Mouse (Mus musculus): ENCODE measurements around the gene Olfr203. TPM values are rescaled to one million over a fixed set of nuclear protein-coding genes. Genes with fewer than 3 reads are reported as not detected.
"Not testable (repeated sequence)": the region's sequence is repeated elsewhere in the genome, so short reads cannot be mapped to it uniquely, and the experiment has no call there.

Olfr203 gene
- total RNA-seq (2021) = not detected

- intact Hi-C loops (cut with DNase I) = no loop called here
- DNase-seq (ENCODE audit: low spot score) = no peak
Observed at GRCm38 (mm10) chr16:59298581-59298980, at the start of gene Olfr203. TSS of gene Olfr203 (plus strand) at chr16:59298881.

- intact Hi-C loops (cut with DNase I) = no loop called here
Observed at GRCm38 (mm10) chr16:59249684-59250083, 49.0 kb upstream of the Olfr203 start.

GRCm38 (mm10) chr16:59269097-59269496 lies 29.6 kb upstream of the Olfr203 start:
- intact Hi-C loops (cut with DNase I); DNase-seq (ENCODE audit: low spot score): not testable (repeated sequence)

More at GRCm38 (mm10) chr16:59249684-59250083, 49.0 kb upstream of the Olfr203 start:
- DNase-seq (ENCODE audit: low spot score) = no peak

- intact Hi-C loops (cut with DNase I) = not testable (repeated sequence)
Observed at GRCm38 (mm10) chr16:59272532-59272931, 26.1 kb upstream of the Olfr203 start, which contains the start of gene Olfr201. TSS of gene Olfr201 (minus strand) at chr16:59272632.

DNA sequence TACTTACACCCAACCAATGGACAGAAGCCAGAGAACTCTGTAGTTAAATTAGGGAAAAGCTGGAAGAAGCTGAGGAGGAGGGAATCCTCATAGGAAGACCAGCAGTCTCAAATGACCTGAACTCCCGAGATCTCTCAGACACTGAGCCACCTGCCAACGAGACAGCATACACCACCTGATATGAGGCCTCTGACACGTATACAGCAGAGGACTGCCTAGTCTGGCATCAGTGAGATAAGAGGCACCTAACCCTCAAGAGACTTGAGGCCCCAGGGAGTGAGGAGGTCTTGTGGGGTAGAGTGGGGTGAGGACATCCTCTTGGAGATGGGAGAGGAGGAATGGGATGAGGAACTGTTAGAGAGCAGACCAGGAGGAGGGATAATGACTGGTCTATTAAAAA lies 18.1 kb upstream of the Olfr203 start:
- intact Hi-C loops (cut with DNase I) = no loop called here
- no peak for DNase-seq (ENCODE audit: low spot score)

More at GRCm38 (mm10) chr16:59272532-59272931, 26.1 kb upstream of the Olfr203 start, which contains the start of gene Olfr201:
- not testable (repeated sequence) for DNase-seq (ENCODE audit: low spot score)

- intact Hi-C loops (cut with DNase I) = no loop called here
- DNase-seq (ENCODE audit: low spot score) = no peak
Observed at GRCm38 (mm10) chr16:59283476-59283875, 15.2 kb upstream of the Olfr203 start.

- intact Hi-C loops (cut with DNase I) = no loop called here
- DNase-seq (ENCODE audit: low spot score) = no peak
Observed at GRCm38 (mm10) chr16:59286693-59287092, 12.0 kb upstream of the Olfr203 start, which contains the start of gene Olfr202. TSS of gene Olfr202 (minus strand) at chr16:59286793.

GRCm38 (mm10) chr16:59287576-59287975 lies 11.1 kb upstream of the Olfr203 start:
- intact Hi-C loops (cut with DNase I); DNase-seq (ENCODE audit: low spot score): not testable (repeated sequence)

- DNase-seq (ENCODE audit: low spot score) = no peak
- intact Hi-C loops (cut with DNase I) = no loop called here
Observed at GRCm38 (mm10) chr16:59318148-59318547, 19.5 kb downstream of the Olfr203 start, which contains the start of gene Olfr204. TSS of gene Olfr204 (minus strand) at chr16:59318248.

- intact Hi-C loops (cut with DNase I) = not testable (repeated sequence)
Observed at GRCm38 (mm10) chr16:59323262-59323661, 24.6 kb downstream of the Olfr203 start.

DNA sequence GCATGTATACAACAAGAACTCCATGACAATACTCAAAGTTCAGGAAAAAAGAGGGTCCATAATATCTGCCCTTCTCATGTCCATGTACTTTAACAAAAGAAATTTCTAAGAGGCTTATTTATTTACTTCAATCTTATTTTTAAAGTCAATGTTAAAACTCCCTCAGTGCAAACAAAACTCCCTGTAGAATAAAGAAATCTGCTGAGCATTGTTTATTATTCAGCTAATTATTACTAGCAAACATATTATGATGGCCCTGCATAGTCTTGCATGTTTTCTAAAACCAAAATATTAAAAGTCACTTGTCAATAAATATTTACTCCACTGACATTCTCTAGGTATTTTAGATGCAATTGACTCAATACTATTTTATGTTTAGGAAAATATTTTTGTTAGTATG lies 32.4 kb downstream of the Olfr203 start, which contains the start of gene Olfr205:
Gene Olfr205, minus strand, starts transcription at position 101 of the 400 bp plus-strand sequence.
- intact Hi-C loops (cut with DNase I) = no loop called here
- DNase-seq (ENCODE audit: low spot score) = no peak

More at GRCm38 (mm10) chr16:59323262-59323661, 24.6 kb downstream of the Olfr203 start:
- not testable (repeated sequence) for DNase-seq (ENCODE audit: low spot score)

- intact Hi-C loops (cut with DNase I) = no loop called here
- no peak for DNase-seq (ENCODE audit: low spot score)
Observed at GRCm38 (mm10) chr16:59349146-59349545, 50.5 kb downstream of the Olfr203 start, which contains the start of gene Olfr206. TSS of gene Olfr206 (minus strand) at chr16:59349246.

Other genes starting within 250 kb of the Olfr203 start
- gene Olfr190, start 220.9 kb upstream of the Olfr203 start, total RNA-seq (2021) = not detected
- not detected for gene Olfr191, start 209.1 kb upstream of the Olfr203 start, total RNA-seq (2021)
- not detected for gene Olfr193, start 187.0 kb upstream of the Olfr203 start, total RNA-seq (2021)
- gene Olfr194, start 177.8 kb upstream of the Olfr203 start, total RNA-seq (2021) = not detected
- gene Olfr195, start 151.8 kb upstream of the Olfr203 start, total RNA-seq (2021) = not detected
- not detected for gene Olfr196, start 128.4 kb upstream of the Olfr203 start, total RNA-seq (2021)
- gene Olfr198, start 95.3 kb upstream of the Olfr203 start, total RNA-seq (2021) = not detected
- not detected for gene Olfr199, start 79.1 kb upstream of the Olfr203 start, total RNA-seq (2021)
- not detected for gene Olfr201, start 26.2 kb upstream of the Olfr203 start, total RNA-seq (2021)
- not detected for gene Olfr202, start 12.1 kb upstream of the Olfr203 start, total RNA-seq (2021)
- gene Olfr204, start 19.4 kb downstream of the Olfr203 start, total RNA-seq (2021) = not detected
- not detected for gene Olfr205, start 32.3 kb downstream of the Olfr203 start, total RNA-seq (2021)
- not detected for gene Olfr206, start 50.4 kb downstream of the Olfr203 start, total RNA-seq (2021)
- not detected for gene Olfr209, start 65.1 kb downstream of the Olfr203 start, total RNA-seq (2021)
- under 1 TPM in 1 of 2 experiments, not detected in 1; 0.06 TPM for gene Gabrr3, start 108.5 kb downstream of the Olfr203 start, total RNA-seq (2021)
- gene Riox2, start 172.9 kb downstream of the Olfr203 start, total RNA-seq (2021) = 10 to 100 TPM; 16.6 to 17.9 TPM